Comparison of ENCODE assay signal across 7 mouse cellular contexts in the genomic region with DNA sequence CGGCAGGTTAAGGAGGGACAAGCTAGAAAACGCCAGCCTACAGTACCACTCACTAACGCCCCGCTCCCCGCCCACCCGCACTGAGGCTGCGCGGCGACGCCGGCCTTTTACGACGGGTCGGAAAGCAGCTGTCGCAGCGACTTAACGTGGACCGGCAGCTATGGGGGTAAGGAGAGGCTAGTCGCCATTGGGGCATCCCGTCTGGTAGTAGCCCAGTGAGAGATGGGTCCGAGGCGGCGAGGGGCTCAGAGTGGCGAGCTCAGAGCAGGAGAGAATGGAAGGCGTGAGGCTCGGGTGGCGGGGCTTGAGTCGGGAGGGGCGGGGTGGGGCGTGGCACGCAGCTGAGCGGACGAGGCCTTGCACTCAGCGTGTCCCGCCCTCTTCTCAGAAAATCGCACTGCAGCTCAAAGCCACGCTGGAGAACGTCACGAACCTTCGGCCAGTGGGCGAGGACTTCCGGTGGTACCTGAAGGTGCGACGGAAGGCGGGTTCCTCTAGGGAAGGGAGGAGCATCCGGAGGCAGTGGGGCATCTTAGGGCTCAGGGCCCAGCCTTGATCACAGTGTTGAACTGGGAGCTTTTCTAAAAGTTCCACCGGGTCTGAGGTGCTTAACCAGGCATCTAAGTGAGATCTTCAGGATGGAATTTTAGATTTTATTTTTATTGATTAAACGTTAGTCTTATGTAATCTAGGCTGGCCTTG. TPM values are rescaled to one million over a fixed set of nuclear protein-coding genes. Genes with fewer than 3 reads are reported as not detected.
A peak's percentile ranks its signal among the peaks of the same experiment; 100 is the strongest.
DNase-seq lines count a peak whose midpoint lies in the region; ATAC-seq and TF ChIP-seq lines count a peak whose summit lies in the region.

A gene (plus strand): TSS at position 83 of the 702 bp plus-strand sequence.

- peak within 1 kb of the TSS; percentile 90 for H3K27ac ChIP-seq in embryonic facial prominence, embryonic 10.5 days (replicated peaks)
- H3K27ac ChIP-seq in intestine, postnatal 0 days (ENCODE audit: low read depth, low read length), result peak within 1 kb of the TSS; percentile 42
- peak within 1 kb of the TSS; percentile 89 for H3K27ac ChIP-seq in midbrain, embryonic 12.5 days (replicated peaks)
- peak within 1 kb of the TSS; percentile 69 for H3K27ac ChIP-seq in small intestine, adult 2 months (ENCODE audit: insufficient read depth, low read depth, low read length)

- peak within 1 kb of the TSS; percentile 79 for H3K4me2 ChIP-seq in intestine, postnatal 0 days (replicated peaks; ENCODE audit: low read depth)
- H3K4me2 ChIP-seq in midbrain, embryonic 12.5 days (replicated peaks), result peak within 1 kb of the TSS; percentile 63

- ATAC-seq in intestine, postnatal 0 days, result peak; percentile 92
- peak; percentile 97 for ATAC-seq in midbrain, embryonic 12.5 days (ENCODE audit: low FRiP score, low read depth)

- under 1% methylated on average over 48 of the region's 48 CpGs for WGBS in embryonic facial prominence, embryonic 10.5 days
- 2% methylated on average over 46 of the region's 48 CpGs for WGBS in intestine, postnatal 0 days
- WGBS in midbrain, embryonic 12.5 days, result under 1% methylated on average over 48 of the region's 48 CpGs
- WGBS in small intestine, adult 2 months, result under 1% methylated on average over 46 of the region's 48 CpGs

- H3K27me3 ChIP-seq in embryonic facial prominence, embryonic 10.5 days (replicated peaks; ENCODE audit: low read depth, poor library complexity, severe bottlenecking), result no peaks in the 10 kb centered on the region
- no peaks in the 10 kb centered on the region for H3K27me3 ChIP-seq in intestine, postnatal 0 days (replicated peaks; ENCODE audit: control insufficient read depth, insufficient read depth, low read length)
- no peaks in the 10 kb centered on the region for H3K27me3 ChIP-seq in midbrain, embryonic 12.5 days
- no peaks in the 10 kb centered on the region for H3K27me3 ChIP-seq in small intestine, adult 2 months (ENCODE audit: control insufficient read depth, insufficient read depth, low read length)

- peaks cover 68% of the 10 kb centered on the region for H3K36me3 ChIP-seq in embryonic facial prominence, embryonic 10.5 days (replicated peaks)
- peaks cover 41% of the 10 kb centered on the region for H3K36me3 ChIP-seq in intestine, postnatal 0 days (ENCODE audit: control insufficient read depth, insufficient read depth)
- peaks cover 51% of the 10 kb centered on the region for H3K36me3 ChIP-seq in midbrain, embryonic 12.5 days
- peaks cover 17% of the 10 kb centered on the region for H3K36me3 ChIP-seq in small intestine, adult 2 months (ENCODE audit: control insufficient read depth, insufficient read depth, low read length)

- peak; percentile 95 for DNase-seq in adrenal gland, postnatal 10 days
- DNase-seq in embryonic facial prominence, embryonic 10.5 days (ENCODE audit: low spot score), result peak; percentile 96
- peak; percentile 78 for DNase-seq in gonadal fat pad, adult 2 months (ENCODE audit: low read depth)
- DNase-seq in left cerebral cortex, postnatal 4 days, result peak; percentile 93

- intact Hi-C loops in left cerebral cortex, postnatal 4 days (cut with DNase I), result no loop called here

- TF ChIP-seq POLR2A in small intestine, adult 2 months (IDR thresholded peaks at IDR 0.05; ENCODE audit: low read depth, low read length), result peak; percentile 31; the same call in 1 of the 2 replicates

- peak within 1 kb of the TSS; percentile 70 for H3K4me3 ChIP-seq in embryonic facial prominence, embryonic 10.5 days
- H3K4me3 ChIP-seq in intestine, postnatal 0 days (ENCODE audit: low read depth, low read length), result peak within 1 kb of the TSS; percentile 70
- peak within 1 kb of the TSS; percentile 53 for H3K4me3 ChIP-seq in midbrain, embryonic 12.5 days
- H3K4me3 ChIP-seq in small intestine, adult 2 months (ENCODE audit: low read depth, low read length), result peak within 1 kb of the TSS; percentile 79

- no peak for TF ChIP-seq CTCF in intestine, postnatal 0 days (IDR thresholded peaks at IDR 0.05; ENCODE audit: low read depth)
- no peak for TF ChIP-seq CTCF in small intestine, adult 2 months (IDR thresholded peaks at IDR 0.05; ENCODE audit: extremely low read depth, insufficient read length, insufficient replicate concordance, low read depth, low read length)

- H3K4me1 ChIP-seq in embryonic facial prominence, embryonic 10.5 days, result peaks cover 18% of the 10 kb centered on the region
- H3K4me1 ChIP-seq in intestine, postnatal 0 days (replicated peaks; ENCODE audit: control insufficient read depth, insufficient read depth, low read length), result no peaks in the 10 kb centered on the region
- H3K4me1 ChIP-seq in midbrain, embryonic 12.5 days, result peaks cover 12% of the 10 kb centered on the region
- no peaks in the 10 kb centered on the region; the same call in 1 of the 2 replicates for H3K4me1 ChIP-seq in small intestine, adult 2 months (ENCODE audit: control insufficient read depth, insufficient read depth, insufficient read length, low read length)

- H3K9ac ChIP-seq in intestine, postnatal 0 days (ENCODE audit: low read depth, low read length), result peak within 1 kb of the TSS; percentile 60
- H3K9ac ChIP-seq in midbrain, embryonic 12.5 days (replicated peaks), result peak within 1 kb of the TSS; percentile 56

- no peaks in the 10 kb centered on the region for H3K9me3 ChIP-seq in embryonic facial prominence, embryonic 10.5 days
- H3K9me3 ChIP-seq in intestine, postnatal 0 days (ENCODE audit: control insufficient read depth), result no peaks in the 10 kb centered on the region
- H3K9me3 ChIP-seq in midbrain, embryonic 12.5 days, result no peaks in the 10 kb centered on the region

RNA-seq across cellular contexts. Expression of the gene that starts here (rescaled TPM):
- total RNA-seq in adrenal gland, postnatal 10 days (2021), result 10 to 100 TPM; 68.6 to 80.0 TPM
- polyA plus RNA-seq in embryonic facial prominence, embryonic 10.5 days (2016; fragmentation: Nextera tagmentation; extraction: Ambion mirVana), result 102 TPM in 2 replicates
- 41.0 and 46.9 TPM in 2 replicates for polyA plus RNA-seq in gonadal fat pad, adult 2 months (2012; rRNA removed)
- polyA plus RNA-seq in intestine, postnatal 0 days (2015; fragmentation: Nextera tagmentation; extraction: Ambion mirVana), result 72.4 and 76.2 TPM in 2 replicates
- total RNA-seq in left cerebral cortex, postnatal 4 days (2021), result 10 to 100 TPM; 53.0 to 57.5 TPM
- 107 and 117 TPM in 2 replicates for polyA plus RNA-seq in midbrain, embryonic 12.5 days (2016; fragmentation: Nextera tagmentation; extraction: Ambion mirVana)
- polyA plus RNA-seq in small intestine, adult 2 months (2012; rRNA removed), result 6.0 and 8.5 TPM in 2 replicates

Comparison
In these comparisons a context has a peak if more than half of its experiments do, and no peak if none do; other contexts are left out.
1. Peak in every context shown above with its lines: DNase-seq, ATAC-seq, H3K4me3 ChIP-seq and H3K27ac ChIP-seq.